Mouse (Mus musculus): ENCODE data around the gene Spata25. TPM values are rescaled to one million over a fixed set of nuclear protein-coding genes. Genes with fewer than 3 reads are reported as not detected.
A peak's percentile ranks its signal among the peaks of the same experiment; 100 is the strongest.

Spata25 gene
- polyA plus RNA-seq, 1 experiment from 2014 or later: not detected

GRCm38 (mm10) chr2:164806614-164807013 lies 21.7 kb downstream of the Spata25 start:
- Histone ChIP-seq H3K4me2 (no peak overlapping the region; the same call in 1 of the 2 replicates), H3K9me3 (ENCODE audit: low read depth, low read length) (no peaks in the 10 kb centered on the region), H3K27ac (ENCODE audit: low read depth) (no peak overlapping the region), H3K27me3 (ENCODE audit: insufficient read depth, low read length) (no peaks in the 10 kb centered on the region), H3K9ac (no peak overlapping the region), H3K36me3 (ENCODE audit: insufficient read depth) (peaks cover 9% of the 10 kb centered on the region; the same call in 1 of the 2 replicates), H3K4me3 (ENCODE audit: low read depth, low read length) (no peak overlapping the region), H3K4me1 (ENCODE audit: insufficient read depth) (peaks cover 5% of the 10 kb centered on the region)
- WGBS: 72% methylated on average over 7 of the region's 7 CpGs
- ATAC-seq (ENCODE audit: insufficient read depth): no peak
- DNase-seq: no peak
- TF ChIP-seq CTCF (IDR thresholded peaks at IDR 0.05; ENCODE audit: low read depth): no peak

DNA sequence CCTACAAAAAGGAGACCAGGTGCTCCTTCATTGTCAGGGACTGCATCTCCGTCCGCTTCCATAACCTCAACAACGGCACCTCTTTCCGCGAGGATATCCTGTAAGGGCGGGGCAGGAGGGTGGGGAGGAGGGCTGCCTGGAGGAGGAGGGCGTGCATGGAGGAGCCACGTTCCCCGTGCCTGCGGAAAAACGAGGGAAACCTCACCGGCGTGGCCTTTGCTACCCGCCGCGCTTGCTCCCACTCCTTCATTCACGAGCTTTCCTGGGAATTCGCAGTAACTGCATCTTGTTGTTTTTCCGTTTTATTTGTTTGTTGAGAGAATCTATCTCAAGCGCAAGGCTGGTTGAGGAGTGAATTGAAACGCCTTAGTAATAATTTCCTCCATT lies 23.0 kb downstream of the Spata25 start:
- no peak for DNase-seq
- WGBS: 2% methylated on average over 21 of the region's 21 CpGs

DNA sequence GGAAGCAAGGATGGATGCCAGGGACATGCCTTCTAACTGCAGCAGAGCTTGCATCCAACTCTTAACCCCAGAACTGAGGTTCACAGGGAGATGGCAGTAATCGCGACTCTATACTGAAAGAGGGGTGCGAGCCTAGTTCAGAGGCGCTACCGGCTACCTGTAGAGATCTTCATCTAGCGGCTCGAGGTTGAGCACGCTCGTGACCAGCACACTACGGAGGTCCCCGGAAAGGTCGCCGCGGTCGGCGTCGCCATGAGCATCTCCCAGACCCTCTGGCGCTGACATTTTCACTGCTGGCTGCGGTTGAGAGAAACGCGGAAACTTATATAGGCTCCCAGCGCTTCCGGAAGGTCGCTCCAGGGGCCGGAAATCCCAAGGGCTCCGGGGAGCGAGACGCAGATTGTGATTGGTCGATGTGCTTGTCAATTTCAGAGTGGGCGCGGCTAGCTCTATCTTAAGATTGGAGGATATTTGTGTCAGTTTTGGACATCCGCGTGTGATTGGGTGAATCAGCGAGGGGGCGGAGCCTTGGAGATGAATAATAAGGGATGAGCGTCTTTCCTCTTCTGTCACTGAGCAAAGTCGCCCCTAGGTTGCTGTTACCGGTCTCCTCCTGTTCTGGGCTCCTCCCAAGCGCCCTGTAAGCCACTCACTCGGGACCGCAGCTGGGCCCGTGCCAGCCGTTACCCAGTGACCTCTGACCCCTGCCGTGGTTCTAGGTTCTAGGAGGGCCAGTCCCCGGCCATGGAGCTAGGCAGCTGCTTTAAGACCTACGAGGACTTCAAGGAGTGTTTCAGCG lies 23.6 kb downstream of the Spata25 start, which contains the start of the genes Acot8 and Zswim3:
TSS of gene Acot8 (minus strand) at position 350 of the 799 bp plus-strand sequence.
TSS of gene Zswim3 (plus strand) at position 566 of the 799 bp plus-strand sequence.
- no peak for TF ChIP-seq CTCF (IDR thresholded peaks at IDR 0.05; ENCODE audit: low read depth)
- under 1% methylated on average over 47 of the region's 47 CpGs for WGBS
- Histone ChIP-seq H3K4me3 (ENCODE audit: low read depth, low read length) (peak within 1 kb of the TSS; percentile 81), H3K36me3 (ENCODE audit: insufficient read depth) (peaks cover 15% of the 10 kb centered on the region; the same call in 1 of the 2 replicates), H3K27me3 (ENCODE audit: insufficient read depth, low read length) (no peaks in the 10 kb centered on the region), H3K9ac (peak within 1 kb of the TSS; percentile 81), H3K27ac (ENCODE audit: low read depth) (peak within 1 kb of the TSS; percentile 82), H3K4me1 (ENCODE audit: insufficient read depth) (peaks cover 5% of the 10 kb centered on the region), H3K9me3 (ENCODE audit: low read depth, low read length) (no peaks in the 10 kb centered on the region), H3K4me2 (peak within 1 kb of the TSS; percentile 88)
- DNase-seq (peak; percentile 100), ATAC-seq (ENCODE audit: insufficient read depth) (peak; percentile 97)

More for the DNA sequence above, 23.0 kb downstream of the Spata25 start:
- Histone ChIP-seq H3K9ac (peak overlapping the region; percentile 69), H3K9me3 (ENCODE audit: low read depth, low read length) (no peaks in the 10 kb centered on the region), H3K4me1 (ENCODE audit: insufficient read depth) (peaks cover 5% of the 10 kb centered on the region), H3K27ac (ENCODE audit: low read depth) (peak overlapping the region; percentile 82), H3K36me3 (ENCODE audit: insufficient read depth) (peaks cover 11% of the 10 kb centered on the region; the same call in 1 of the 2 replicates), H3K4me3 (ENCODE audit: low read depth, low read length) (peak overlapping the region; percentile 81), H3K27me3 (ENCODE audit: insufficient read depth, low read length) (no peaks in the 10 kb centered on the region), H3K4me2 (peak overlapping the region; percentile 88)
- peak; percentile 44 for ATAC-seq (ENCODE audit: insufficient read depth)
- no peak for TF ChIP-seq CTCF (IDR thresholded peaks at IDR 0.05; ENCODE audit: low read depth)

- no peaks in the 10 kb centered on the region for H3K9me3 ChIP-seq (ENCODE audit: low read depth, low read length)
- peak overlapping the region; percentile 88 for H3K4me2 ChIP-seq
- 50% methylated on average over 1 of the region's 1 CpGs for WGBS
- no peak for DNase-seq
- peak overlapping the region; percentile 81 for H3K9ac ChIP-seq
- H3K27ac ChIP-seq (ENCODE audit: low read depth): no peak overlapping the region
- H3K4me1 ChIP-seq (ENCODE audit: insufficient read depth): peaks cover 5% of the 10 kb centered on the region
- no peak for TF ChIP-seq CTCF (IDR thresholded peaks at IDR 0.05; ENCODE audit: low read depth)
- peak overlapping the region; percentile 81 for H3K4me3 ChIP-seq (ENCODE audit: low read depth, low read length)
- peaks cover 22% of the 10 kb centered on the region; the same call in 1 of the 2 replicates for H3K36me3 ChIP-seq (ENCODE audit: insufficient read depth)
- no peak for ATAC-seq (ENCODE audit: insufficient read depth)
- no peaks in the 10 kb centered on the region for H3K27me3 ChIP-seq (ENCODE audit: insufficient read depth, low read length)
These were observed 24.4 kb downstream of the Spata25 start for GRCm38 (mm10) chr2:164803921-164804313.

- 88% methylated on average over 16 of the region's 16 CpGs for WGBS
- ATAC-seq (ENCODE audit: insufficient read depth): no peak
- Histone ChIP-seq H3K4me3 (ENCODE audit: low read depth, low read length) (peak overlapping the region; percentile 81), H3K9ac (peak overlapping the region; percentile 81), H3K4me1 (ENCODE audit: insufficient read depth) (peaks cover 5% of the 10 kb centered on the region), H3K4me2 (peak overlapping the region; percentile 88), H3K9me3 (ENCODE audit: low read depth, low read length) (no peaks in the 10 kb centered on the region), H3K27ac (ENCODE audit: low read depth) (no peak overlapping the region), H3K36me3 (ENCODE audit: insufficient read depth) (peaks cover 20% of the 10 kb centered on the region), H3K27me3 (ENCODE audit: insufficient read depth, low read length) (no peaks in the 10 kb centered on the region)
- no peak for DNase-seq
- no peak for TF ChIP-seq CTCF (IDR thresholded peaks at IDR 0.05; ENCODE audit: low read depth)
These were observed 25.0 kb downstream of the Spata25 start for GRCm38 (mm10) chr2:164803201-164803920.

DNA sequence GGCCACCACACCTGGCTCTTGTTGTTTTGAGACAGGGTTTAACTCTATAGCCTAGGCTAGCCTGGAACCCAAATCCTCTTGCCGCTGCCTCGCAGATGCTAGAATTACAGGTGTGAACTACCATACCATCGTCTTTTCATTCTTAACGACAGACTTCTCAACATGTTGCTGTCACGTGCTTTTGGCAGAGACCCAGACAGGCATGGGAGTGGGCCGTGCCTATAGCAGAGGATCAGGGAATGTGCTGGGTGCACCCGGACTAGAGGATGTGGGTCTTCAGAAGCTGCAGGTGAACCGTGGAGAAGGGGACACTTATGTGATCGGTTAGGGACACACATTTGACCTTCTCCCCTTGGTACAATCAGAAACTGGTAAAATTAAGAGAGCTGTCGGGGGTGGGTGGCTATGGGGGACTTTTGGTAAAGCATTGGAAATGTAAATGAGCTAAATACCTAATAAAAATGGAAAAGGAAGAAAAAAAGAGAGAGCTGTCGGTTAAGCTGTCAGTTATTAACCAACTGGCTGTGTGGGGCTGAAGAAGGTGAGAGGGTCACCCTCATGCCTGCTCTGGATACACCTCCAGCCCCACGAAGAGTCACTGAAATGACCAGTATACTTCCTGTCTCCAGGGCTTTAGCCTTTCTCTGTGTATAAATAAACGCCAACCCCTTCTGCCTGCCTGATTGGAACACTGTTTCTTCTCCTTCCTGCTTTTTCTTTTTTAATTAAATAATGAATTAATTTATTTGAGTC lies 27.9 kb downstream of the Spata25 start:
- no peak overlapping the region for H3K4me2 ChIP-seq
- H3K27me3 ChIP-seq (ENCODE audit: insufficient read depth, low read length): no peaks in the 10 kb centered on the region
- WGBS: 87% methylated on average over 13 of the region's 13 CpGs
- peaks cover 5% of the 10 kb centered on the region for H3K4me1 ChIP-seq (ENCODE audit: insufficient read depth)
- DNase-seq (no peak), ATAC-seq (ENCODE audit: insufficient read depth) (no peak)
- no peak for TF ChIP-seq CTCF (IDR thresholded peaks at IDR 0.05; ENCODE audit: low read depth)
- no peak overlapping the region for H3K4me3 ChIP-seq (ENCODE audit: low read depth, low read length)
- H3K9me3 ChIP-seq (ENCODE audit: low read depth, low read length): no peaks in the 10 kb centered on the region
- H3K27ac ChIP-seq (ENCODE audit: low read depth): no peak overlapping the region
- no peak overlapping the region for H3K9ac ChIP-seq
- peaks cover 48% of the 10 kb centered on the region for H3K36me3 ChIP-seq (ENCODE audit: insufficient read depth)
